Mouse (Mus musculus) neural tube, embryonic 12.5 days (tissue): Measurements from ENCODE around the gene Tmem184a. TPM values are rescaled to one million over a fixed set of nuclear protein-coding genes. Genes with fewer than 3 reads are reported as not detected.

ENCODE experiments used
- ATAC-seq: fragments of 200-750 bp; cut with Nextera tagmentation; 2 replicates; pipeline ENCODE4 v1.8.0; 2017; ENCODE audit warnings: low read depth, mild to moderate bottlenecking, moderate TSS enrichment, moderate library complexity; ENCODE audit not compliant: low FRiP score
- H3K27ac ChIP-seq: fragments of 300-500 bp; sonication (generic); 2 replicates; pipeline ENCODE4 v1.5.1; 2016
- H3K27me3 ChIP-seq: fragments of 300-500 bp; sonication (generic); replicated peaks from 2 replicates; pipeline ENCODE4 v1.6.1; 2016; ENCODE audit warnings: mild to moderate bottlenecking
- H3K36me3 ChIP-seq: fragments of 300-500 bp; sonication (generic); 2 replicates; pipeline ENCODE4 v1.6.1; 2016; ENCODE audit warnings: mild to moderate bottlenecking
- H3K4me1 ChIP-seq: fragments of 300-500 bp; sonication (generic); 2 replicates; pipeline ENCODE4 v1.6.1; 2016
- H3K4me2 ChIP-seq: fragments of 300-500 bp; sonication (generic); replicated peaks from 2 replicates; pipeline ENCODE4 v1.6.1; 2016; ENCODE audit warnings: mild to moderate bottlenecking
- H3K4me3 ChIP-seq: fragments of 300-500 bp; sonication (generic); 2 replicates; pipeline ENCODE4 v1.5.1; 2016
- H3K9ac ChIP-seq: fragments of 300-500 bp; sonication (generic); 2 replicates; pipeline ENCODE4 v1.6.1; 2016; ENCODE audit warnings: mild to moderate bottlenecking
- H3K9me3 ChIP-seq: fragments of 300-500 bp; sonication (generic); 2 replicates; pipeline ENCODE4 v1.6.1; 2016; ENCODE audit warnings: mild to moderate bottlenecking
- WGBS: fragments of 180-500 bp; shearing (Covaris S2); methylation state at CpG from one replicate; pipeline ENCODE4 v1.1.7; 2016; 5-methylcytosine and 5-hydroxymethylcytosine counted together
- polyA plus RNA-seq: library from polyadenylated mRNA; unstranded; fragments of >200 nt; fragmentation: Nextera tagmentation; extraction: Ambion mirVana; gene quantifications from 2 replicates; pipeline ENCODE4 v1.2.1, GENCODE M21; 2016

Tmem184a gene
- polyA plus RNA-seq, 1 experiment from 2014 or later = 0.68 TPM

DNA sequence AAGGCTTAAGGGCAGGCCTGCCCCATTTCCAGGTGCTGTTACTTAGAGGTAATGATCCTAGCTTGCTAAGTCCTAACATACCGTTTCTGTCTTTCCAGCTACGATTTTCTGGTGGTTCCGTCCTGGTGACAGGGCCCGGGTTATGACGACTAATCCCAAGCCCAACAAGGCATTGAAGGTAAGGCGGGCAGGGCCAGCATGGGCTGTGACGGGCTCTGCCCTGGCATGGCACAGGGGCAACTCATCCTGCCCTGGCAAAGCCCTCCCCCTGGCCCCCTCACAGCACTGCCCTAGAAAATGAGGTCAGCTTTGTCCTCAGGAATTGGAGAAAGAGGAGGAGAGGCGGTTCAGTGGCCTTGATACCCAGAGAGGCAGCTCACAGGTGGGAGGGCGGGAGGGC, 20.7 kb downstream of the Tmem184a start:
- Histone ChIP-seq H3K36me3 (peaks cover 28% of the 10 kb centered on the region), H3K27me3 (no peaks in the 10 kb centered on the region; the same call in 1 of the 2 replicates)

DNA sequence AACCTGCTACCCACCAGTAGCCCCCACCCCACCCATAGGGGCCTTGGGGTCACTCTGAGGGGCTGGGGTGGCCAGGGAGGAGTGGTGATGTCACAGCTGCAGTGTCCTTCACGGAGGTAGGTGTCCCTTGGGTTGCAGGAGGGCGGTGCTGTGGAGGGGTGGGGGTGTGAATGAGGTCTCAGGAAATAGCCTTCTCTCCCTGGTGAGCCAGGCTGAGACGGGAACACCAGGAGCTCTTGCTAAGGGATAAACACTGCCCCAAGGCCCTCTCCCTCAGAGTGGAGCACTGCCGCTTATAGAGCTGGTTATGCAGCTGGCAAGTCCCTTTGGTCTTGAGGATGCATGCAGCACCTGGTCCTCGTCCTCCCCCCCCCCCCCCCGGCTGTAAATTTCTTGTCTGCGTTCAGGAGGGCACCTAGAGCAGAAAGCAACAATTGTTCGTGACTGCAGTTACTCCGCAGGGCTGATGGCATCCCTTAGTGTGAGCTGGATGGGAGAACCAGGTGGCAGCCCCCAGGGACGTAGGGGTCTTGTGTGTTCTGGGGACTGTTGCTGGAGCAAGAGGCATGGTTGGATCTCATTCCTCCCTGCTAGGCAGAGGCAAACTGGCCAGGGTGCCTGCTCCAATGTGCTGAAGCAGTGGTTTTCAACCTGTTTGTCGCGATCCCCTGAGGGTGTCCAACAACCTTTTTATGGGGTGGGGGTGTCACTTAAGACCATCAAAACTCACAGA, 21.4 kb downstream of the Tmem184a start:
- WGBS = 27% methylated on average over 12 of the region's 12 CpGs
- Histone ChIP-seq H3K4me2 (peak overlapping the region; percentile 66), H3K36me3 (peaks cover 28% of the 10 kb centered on the region), H3K4me3 (peak overlapping the region; percentile 29), H3K27ac (peak overlapping the region; percentile 79), H3K27me3 (no peaks in the 10 kb centered on the region; the same call in 1 of the 2 replicates), H3K4me1 (peaks cover 55% of the 10 kb centered on the region), H3K9ac (peak overlapping the region; percentile 56), H3K9me3 (no peaks in the 10 kb centered on the region)
- ATAC-seq = peak; percentile 52

More for the DNA sequence above, 20.7 kb downstream of the Tmem184a start:
- H3K4me1 ChIP-seq = peaks cover 62% of the 10 kb centered on the region
- ATAC-seq = no peak
- H3K4me3 ChIP-seq = no peak overlapping the region
- H3K4me2 ChIP-seq = peak overlapping the region; percentile 66
- no peaks in the 10 kb centered on the region for H3K9me3 ChIP-seq
- 93% methylated on average over 9 of the region's 9 CpGs for WGBS
- 0 out of 2 replicates have a peak overlapping the region, but pooled peaks have one; percentile 8 for H3K9ac ChIP-seq
- 0 out of 2 replicates have a peak overlapping the region, but pooled peaks have one; percentile 79 for H3K27ac ChIP-seq

DNA sequence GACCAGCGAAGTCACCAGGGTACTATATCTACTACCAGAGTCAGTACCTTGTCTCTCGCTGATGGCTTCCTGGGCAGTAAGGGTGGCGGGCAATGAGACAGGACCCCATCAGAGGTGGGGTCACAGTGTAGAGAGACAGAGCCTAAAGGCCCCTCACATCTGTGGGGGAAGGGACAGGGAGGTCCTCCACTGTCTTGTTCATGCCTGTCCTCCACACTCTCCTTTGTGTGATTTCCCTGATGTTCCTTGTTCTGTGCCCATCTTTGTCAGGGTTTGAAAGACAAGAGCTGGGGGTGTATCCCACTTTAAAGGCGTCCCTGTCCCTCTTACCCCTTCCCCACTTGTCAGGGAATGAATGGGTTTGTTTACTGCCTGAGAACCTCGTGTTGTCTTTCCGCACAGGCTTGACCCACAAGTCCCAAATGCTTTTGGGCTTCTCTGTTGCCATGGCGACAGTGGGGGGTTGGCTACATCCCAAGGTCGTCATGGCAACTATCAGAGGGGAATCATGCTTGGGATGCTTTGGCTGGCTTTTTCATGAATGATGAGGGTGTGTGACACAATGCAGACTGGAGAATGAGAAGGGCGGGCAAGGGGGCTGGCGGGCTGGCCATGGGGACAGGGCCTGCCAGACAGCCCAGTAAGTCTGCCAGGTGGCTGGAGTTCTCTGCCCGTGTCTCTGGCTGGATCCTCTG, 22.1 kb downstream of the Tmem184a start:
- Histone ChIP-seq H3K9me3 (no peaks in the 10 kb centered on the region), H3K36me3 (peaks cover 28% of the 10 kb centered on the region), H3K9ac (peak overlapping the region; percentile 56), H3K4me3 (peak overlapping the region; percentile 29), H3K27me3 (no peaks in the 10 kb centered on the region; the same call in 1 of the 2 replicates), H3K27ac (peak overlapping the region; percentile 79), H3K4me1 (peaks cover 56% of the 10 kb centered on the region), H3K4me2 (peak overlapping the region; percentile 66)
- WGBS = 17% methylated on average over 11 of the region's 11 CpGs
- ATAC-seq = peak; percentile 91

DNA sequence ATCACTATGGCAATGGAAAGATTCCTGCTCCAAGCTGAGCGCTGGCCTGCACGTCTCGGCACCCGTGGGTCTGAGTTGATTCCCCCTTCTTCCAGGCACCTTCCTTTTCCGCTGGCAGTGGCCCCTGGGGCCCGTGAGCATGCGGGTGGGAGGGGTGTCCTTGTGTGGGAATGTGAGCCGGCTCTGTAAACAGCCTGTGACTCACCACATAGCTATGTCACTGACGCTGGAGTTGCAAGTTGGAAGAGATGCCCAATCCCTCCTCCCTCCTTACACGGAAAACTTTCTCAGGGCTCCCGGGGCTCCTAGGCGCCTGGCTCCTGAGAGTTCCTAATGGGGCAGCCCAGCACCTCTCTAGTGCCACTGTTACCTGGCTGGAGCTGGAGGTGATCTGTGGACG, 22.8 kb downstream of the Tmem184a start:
- Histone ChIP-seq H3K9ac (no peak overlapping the region), H3K4me1 (peaks cover 63% of the 10 kb centered on the region), H3K4me3 (no peak overlapping the region), H3K4me2 (peak overlapping the region; percentile 66), H3K9me3 (no peaks in the 10 kb centered on the region), H3K27me3 (no peaks in the 10 kb centered on the region; the same call in 1 of the 2 replicates), H3K27ac (peak overlapping the region; percentile 79; the same call in 1 of the 2 replicates), H3K36me3 (peaks cover 26% of the 10 kb centered on the region)
- ATAC-seq = peak; percentile 7; the same call in 1 of the 2 replicates
- WGBS = 24% methylated on average over 13 of the region's 13 CpGs

DNA sequence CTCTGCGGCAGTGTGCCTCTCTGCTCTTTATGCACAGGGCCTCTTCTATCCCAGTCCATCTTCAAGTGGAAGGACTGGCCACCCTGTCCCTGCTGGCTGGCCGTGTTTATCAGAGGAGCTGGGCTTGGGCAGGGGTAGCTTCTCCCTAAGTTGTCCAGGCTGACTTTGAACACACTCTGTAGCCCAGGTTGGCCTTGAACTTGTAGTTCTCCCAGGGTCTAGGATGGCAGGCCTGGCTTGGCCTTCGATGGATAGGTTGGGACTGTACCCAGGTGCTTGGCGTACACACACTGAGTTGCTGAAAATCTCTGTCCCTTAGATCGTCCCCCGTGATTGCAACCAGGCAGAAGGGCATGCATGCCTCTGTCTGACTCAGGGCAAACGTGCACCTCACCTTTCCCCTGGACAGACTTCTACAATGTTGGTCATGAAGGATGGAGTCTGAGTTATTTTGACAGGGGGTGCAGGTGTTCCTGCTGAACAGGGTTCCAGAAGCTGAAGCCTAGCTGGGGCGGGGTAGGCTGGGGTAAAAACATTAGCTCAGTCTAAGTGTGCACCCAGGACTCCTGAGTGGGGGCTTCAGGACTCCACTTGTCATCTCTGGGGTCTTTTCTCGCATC, 23.6 kb downstream of the Tmem184a start:
- Histone ChIP-seq H3K4me3 (no peak overlapping the region), H3K9me3 (no peaks in the 10 kb centered on the region), H3K27me3 (no peaks in the 10 kb centered on the region; the same call in 1 of the 2 replicates), H3K36me3 (peaks cover 19% of the 10 kb centered on the region), H3K9ac (no peak overlapping the region), H3K4me2 (peak overlapping the region; percentile 66; the same call in 1 of the 2 replicates), H3K27ac (no peak overlapping the region), H3K4me1 (peaks cover 68% of the 10 kb centered on the region)
- ATAC-seq = no peak
- WGBS = 86% methylated on average over 9 of the region's 9 CpGs

DNA sequence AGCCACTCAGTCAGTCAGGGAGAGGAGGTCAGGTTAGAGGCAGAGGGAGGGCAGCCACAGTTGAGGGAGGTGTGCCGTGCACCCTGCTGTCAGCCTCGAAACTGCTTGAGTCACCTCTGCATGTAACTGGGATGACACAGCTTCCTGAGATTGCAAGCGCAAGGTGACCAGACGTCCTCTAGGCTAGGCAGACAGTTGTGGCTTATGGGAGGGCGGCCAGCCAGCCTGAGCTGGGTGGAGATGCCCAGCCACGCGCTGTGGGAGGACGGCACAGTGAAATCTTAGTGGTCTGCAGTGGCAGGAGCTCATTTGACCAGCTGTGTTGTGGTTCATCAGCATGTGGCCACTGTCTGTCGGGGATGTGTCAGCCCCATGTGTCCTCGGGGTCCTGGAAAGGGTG, 24.8 kb downstream of the Tmem184a start:
- H3K4me3 ChIP-seq = no peak overlapping the region
- H3K27me3 ChIP-seq = no peaks in the 10 kb centered on the region; the same call in 1 of the 2 replicates
- H3K27ac ChIP-seq = no peak overlapping the region
- ATAC-seq = no peak
- H3K4me2 ChIP-seq = no peak overlapping the region
- peaks cover 8% of the 10 kb centered on the region for H3K36me3 ChIP-seq
- no peaks in the 10 kb centered on the region for H3K9me3 ChIP-seq
- 0 out of 2 replicates have a peak overlapping the region, but pooled peaks have one; percentile 21 for H3K9ac ChIP-seq
- WGBS = 71% methylated on average over 10 of the region's 10 CpGs
- peaks cover 71% of the 10 kb centered on the region for H3K4me1 ChIP-seq

DNA sequence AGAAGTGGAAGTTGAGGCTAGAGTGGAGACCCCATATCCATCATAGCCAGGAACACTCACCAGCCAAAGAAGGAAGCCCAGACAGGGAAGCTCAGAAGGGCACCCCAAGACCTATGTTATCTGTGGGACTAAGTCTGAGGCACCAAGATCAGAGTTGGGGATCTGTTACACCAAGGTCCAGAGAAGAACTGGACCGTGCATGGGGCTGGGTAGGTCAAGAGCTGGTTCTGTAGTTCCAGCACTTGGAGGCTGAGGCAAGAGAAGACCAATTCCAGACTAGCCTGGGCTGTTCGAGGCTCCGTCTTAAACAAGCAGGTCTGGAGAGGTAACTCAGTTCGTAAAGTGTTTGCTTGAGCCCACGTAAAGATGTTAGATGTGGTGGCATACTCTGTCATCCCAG, 25.6 kb downstream of the Tmem184a start:
- Histone ChIP-seq H3K27ac (no peak overlapping the region), H3K4me2 (no peak overlapping the region), H3K36me3 (peaks cover 1% of the 10 kb centered on the region; the same call in 1 of the 2 replicates), H3K4me1 (peaks cover 66% of the 10 kb centered on the region), H3K9me3 (no peaks in the 10 kb centered on the region), H3K4me3 (no peak overlapping the region), H3K27me3 (no peaks in the 10 kb centered on the region; the same call in 1 of the 2 replicates), H3K9ac (no peak overlapping the region)
- ATAC-seq = no peak
- 94% methylated on average over 5 of the region's 5 CpGs for WGBS

DNA sequence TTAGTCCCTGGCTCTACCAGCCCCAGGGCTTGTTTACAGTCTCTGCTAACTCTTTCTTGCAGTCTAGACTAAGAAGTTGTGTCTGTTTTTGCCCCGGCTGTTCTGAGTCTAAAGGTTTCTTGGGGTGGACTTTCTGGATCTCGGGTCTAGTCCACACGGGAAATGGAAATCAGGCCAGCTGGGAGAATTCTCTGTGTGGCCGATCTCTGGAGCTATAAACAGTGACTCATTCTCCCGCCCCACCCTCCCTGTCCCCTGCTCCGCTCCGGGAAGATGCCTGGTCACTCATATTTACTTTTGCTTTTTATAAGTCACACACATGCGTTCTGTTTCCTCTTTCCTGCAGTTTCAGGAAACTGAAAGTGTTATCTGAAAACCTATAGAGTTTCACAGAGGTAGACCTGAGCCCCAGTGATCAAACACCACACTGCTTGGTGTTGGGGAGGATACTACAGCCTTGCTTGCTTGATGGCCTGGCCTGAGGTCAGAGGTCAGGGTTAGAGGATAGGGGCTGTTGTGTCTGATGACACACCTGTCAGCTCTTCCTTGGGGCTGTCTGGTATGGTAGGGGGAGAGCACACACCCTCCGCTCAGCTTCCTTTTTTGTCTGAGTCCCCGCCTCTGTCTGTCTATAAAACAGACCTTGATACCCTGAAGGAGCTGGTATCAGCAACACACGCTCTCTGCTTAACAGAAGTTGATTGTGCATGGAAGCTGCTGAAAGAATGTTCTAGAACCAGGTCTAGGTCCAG, 26.2 kb downstream of the Tmem184a start:
- ATAC-seq = no peak
- no peak overlapping the region for H3K27ac ChIP-seq
- H3K9me3 ChIP-seq = no peaks in the 10 kb centered on the region
- H3K4me1 ChIP-seq = peaks cover 60% of the 10 kb centered on the region
- WGBS = 71% methylated on average over 11 of the region's 11 CpGs
- H3K27me3 ChIP-seq = no peaks in the 10 kb centered on the region
- 0 out of 2 replicates have a peak overlapping the region, but pooled peaks have one; percentile 1 for H3K4me3 ChIP-seq
- H3K36me3 ChIP-seq = no peaks in the 10 kb centered on the region
- no peak overlapping the region for H3K9ac ChIP-seq
- peak overlapping the region; percentile 100 for H3K4me2 ChIP-seq

DNA sequence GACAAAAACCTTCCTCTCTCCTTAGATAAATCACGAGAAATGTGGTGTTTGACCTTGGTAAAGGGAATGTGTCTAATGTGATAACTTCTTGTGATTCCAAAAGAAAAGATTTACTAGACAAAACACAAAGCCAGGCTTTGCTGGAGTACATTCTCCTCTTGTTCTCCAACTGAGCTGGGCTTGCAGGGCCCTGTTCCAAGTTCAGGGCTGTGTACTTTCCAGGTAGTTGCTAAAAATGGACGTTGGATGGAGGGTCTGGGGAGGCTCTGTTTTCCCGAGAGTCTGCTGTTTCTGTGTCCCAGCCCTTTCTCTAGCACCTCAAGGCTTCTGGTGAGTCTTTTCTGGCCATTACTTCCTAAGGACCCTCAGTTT, 26.8 kb downstream of the Tmem184a start:
- Histone ChIP-seq H3K27me3 (no peaks in the 10 kb centered on the region), H3K4me3 (no peak overlapping the region), H3K9ac (no peak overlapping the region), H3K27ac (no peak overlapping the region), H3K9me3 (no peaks in the 10 kb centered on the region), H3K4me2 (peak overlapping the region; percentile 100), H3K4me1 (peaks cover 54% of the 10 kb centered on the region), H3K36me3 (no peaks in the 10 kb centered on the region)
- ATAC-seq = no peak
- WGBS = 57% methylated on average over 3 of the region's 3 CpGs

DNA sequence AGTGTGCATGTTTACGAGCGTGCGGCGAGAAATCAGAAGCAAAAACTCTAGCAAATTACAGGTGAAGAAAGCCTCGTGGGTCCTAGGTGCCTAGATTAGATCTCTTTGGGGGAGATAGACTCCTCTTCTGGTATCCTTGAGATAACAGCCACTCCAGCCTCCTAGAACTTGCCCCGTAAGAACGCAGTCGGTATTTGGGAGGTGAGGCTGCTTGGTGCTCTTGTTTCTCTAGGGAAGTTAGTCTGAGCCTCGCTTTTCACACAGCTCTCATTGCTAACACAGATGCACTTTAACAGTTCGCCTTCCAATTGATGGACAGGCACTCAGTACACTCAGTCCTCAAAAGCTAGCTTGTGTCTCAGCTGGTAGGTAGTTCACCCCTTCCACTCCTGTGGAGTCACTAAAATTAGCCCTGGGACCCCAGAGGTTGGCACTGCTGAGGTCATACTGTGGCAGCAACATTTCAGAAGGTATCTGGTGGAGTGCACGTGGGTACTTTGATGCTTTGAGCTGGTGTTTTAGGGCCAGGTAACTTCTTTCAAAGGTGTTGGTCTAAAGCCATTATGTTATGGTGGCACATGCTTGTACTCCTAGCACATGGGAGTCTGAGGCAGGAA, 27.4 kb downstream of the Tmem184a start:
- Histone ChIP-seq H3K27ac (no peak overlapping the region), H3K4me2 (peak overlapping the region; percentile 100), H3K36me3 (no peaks in the 10 kb centered on the region), H3K9me3 (no peaks in the 10 kb centered on the region), H3K27me3 (no peaks in the 10 kb centered on the region), H3K4me3 (peak overlapping the region; percentile 77), H3K4me1 (peaks cover 47% of the 10 kb centered on the region), H3K9ac (peak overlapping the region; percentile 66)
- 26% methylated on average over 11 of the region's 11 CpGs for WGBS
- no peak for ATAC-seq
